Mouse (Mus musculus): Measurements from ENCODE around the gene Magi1.

GRCm38 (mm10) chr6:94149800-94150199, 133.9 kb downstream of the Magi1 start:
- TF ChIP-seq ETS1 (conservative IDR thresholded peaks at IDR 0.05; ENCODE audit: low read depth, low read length) (no peak), POLR2A (IDR thresholded peaks at IDR 0.05; ENCODE audit: low read depth, low read length) (no peak)

Data from CH12.LX (cell line).